Mouse (Mus musculus): ENCODE data around the gene Vangl2. TPM values are rescaled to one million over a fixed set of nuclear protein-coding genes. Genes with fewer than 3 reads are reported as not detected.

Gene Vangl2
- total RNA-seq (2014; fragmentation: Nextera tagmentation), result 1.6 and 1.9 TPM in 2 replicates
- 0.42 and 2.6 TPM in 2 replicates for total RNA-seq (2017)

DNA sequence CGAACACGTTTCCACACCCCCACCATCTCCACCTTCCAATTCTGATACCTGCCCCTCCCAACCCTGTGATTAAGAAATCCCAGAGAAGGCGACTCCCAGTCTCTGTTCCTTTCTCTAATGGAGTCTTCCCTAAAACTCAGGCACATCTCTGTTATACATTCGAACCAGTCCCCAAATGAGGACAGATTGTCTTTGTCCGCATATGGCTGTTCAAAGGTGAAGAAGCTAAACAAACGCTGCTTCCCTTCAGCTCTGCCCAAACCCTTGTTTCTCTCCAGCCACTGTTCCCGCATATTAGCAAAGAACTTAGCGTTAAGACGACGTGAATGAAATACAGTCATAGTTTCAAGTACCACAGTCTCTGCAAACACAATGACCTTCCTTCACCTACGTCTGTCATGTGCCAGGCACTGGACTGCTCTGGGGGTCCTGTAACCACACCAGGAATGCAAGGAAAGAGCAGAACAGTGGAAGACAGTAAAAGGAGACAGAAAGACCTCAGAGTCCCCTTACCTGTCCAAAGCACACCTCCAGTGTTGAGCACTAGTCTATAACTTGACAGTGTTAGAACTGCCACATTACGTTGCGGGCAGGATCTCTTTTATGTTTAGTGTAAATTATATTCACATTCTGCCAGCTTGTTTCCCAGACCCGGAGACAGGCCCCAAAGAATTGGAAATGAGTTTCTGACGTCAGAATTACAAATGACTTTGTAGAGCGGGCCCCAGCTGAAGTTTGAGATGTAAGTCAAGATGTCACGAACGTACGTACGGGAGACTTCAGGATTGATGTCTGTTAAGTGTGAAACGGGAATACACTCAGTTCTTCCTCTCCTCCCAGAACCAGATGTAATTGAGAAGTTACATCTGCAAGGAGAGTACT lies at the start of gene Vangl2:
Gene Vangl2, minus strand, starts transcription at position 51 of the 882 bp plus-strand sequence.
- no peak for ATAC-seq (replicated peaks; ENCODE audit: low FRiP score, low TSS enrichment, poor library complexity, severe bottlenecking)

DNA sequence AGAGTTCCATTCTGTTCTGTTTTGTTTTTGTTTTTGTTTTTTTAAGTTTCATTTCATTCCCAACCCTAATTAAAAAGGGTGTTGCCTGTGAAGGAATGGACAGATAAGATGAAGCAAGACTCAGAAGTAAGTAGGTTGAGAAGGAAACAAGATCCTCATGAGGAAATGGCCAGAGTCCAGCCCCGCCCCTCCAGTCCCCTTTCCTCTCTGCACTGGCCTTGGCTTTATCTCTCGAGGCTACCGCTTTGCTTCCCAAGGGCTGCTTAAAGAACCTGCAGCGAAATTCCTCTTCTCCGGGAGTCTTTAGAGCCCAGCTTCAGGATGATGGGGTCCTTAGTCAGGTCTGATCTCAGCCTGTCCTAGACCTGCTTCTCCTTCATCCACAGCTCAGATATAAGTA lies 49.7 kb upstream of the Vangl2 start:
- no peak for ATAC-seq (replicated peaks; ENCODE audit: low FRiP score, low TSS enrichment, poor library complexity, severe bottlenecking)

- no peak for ATAC-seq (replicated peaks; ENCODE audit: low FRiP score, low TSS enrichment, poor library complexity, severe bottlenecking)
Measured at GRCm38 (mm10) chr1:172072604-172073003, 44.4 kb upstream of the Vangl2 start.

DNA sequence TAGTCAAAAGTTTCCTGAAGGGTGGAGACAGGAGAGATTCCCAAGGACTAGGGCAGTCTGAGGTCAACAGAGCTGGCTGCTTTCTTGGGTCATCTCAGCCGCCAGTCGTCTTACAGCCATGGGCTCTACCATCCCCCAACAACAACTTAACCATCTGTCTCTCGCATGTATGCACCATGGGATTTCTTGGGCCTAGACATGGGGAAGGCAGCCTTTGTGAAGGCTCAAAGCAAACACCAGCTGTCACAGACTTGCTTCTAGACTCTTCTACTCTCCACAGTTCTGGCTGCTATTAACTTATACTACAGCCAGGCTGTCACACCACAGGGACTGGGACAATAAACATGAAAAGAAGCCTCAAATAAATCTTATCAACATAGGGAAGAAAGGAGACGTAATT lies 43.3 kb upstream of the Vangl2 start:
- no peak for ATAC-seq (replicated peaks; ENCODE audit: low FRiP score, low TSS enrichment, poor library complexity, severe bottlenecking)

- no peak for ATAC-seq (replicated peaks; ENCODE audit: low FRiP score, low TSS enrichment, poor library complexity, severe bottlenecking)
Measured at GRCm38 (mm10) chr1:172070227-172070626, 42.0 kb upstream of the Vangl2 start.

GRCm38 (mm10) chr1:172064613-172065141 lies 36.4 kb upstream of the Vangl2 start:
- ATAC-seq (replicated peaks; ENCODE audit: low FRiP score, low TSS enrichment, poor library complexity, severe bottlenecking), result no peak

- no peak for ATAC-seq (replicated peaks; ENCODE audit: low FRiP score, low TSS enrichment, poor library complexity, severe bottlenecking)
Measured at GRCm38 (mm10) chr1:172063291-172064023, 35.2 kb upstream of the Vangl2 start.

DNA sequence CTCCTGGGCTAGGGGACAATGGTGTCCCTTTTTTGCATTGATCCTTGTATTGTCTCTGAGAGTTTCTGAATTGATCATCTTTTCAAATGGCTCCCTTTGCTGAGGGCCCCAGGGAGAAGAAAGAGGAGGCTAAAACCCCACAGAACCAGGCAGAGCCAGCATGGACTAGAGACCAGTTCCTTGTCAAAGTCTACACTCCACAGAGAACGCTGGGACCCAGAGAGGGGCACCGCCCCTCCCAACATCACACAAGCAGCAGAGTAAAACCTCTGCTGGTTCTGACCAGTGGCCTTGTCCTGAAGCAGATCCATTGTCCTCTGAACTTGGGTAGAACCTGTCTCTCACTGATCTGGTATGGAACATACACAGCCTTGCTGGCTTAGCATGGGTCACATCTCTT lies 33.9 kb upstream of the Vangl2 start:
- no peak for ATAC-seq (replicated peaks; ENCODE audit: low FRiP score, low TSS enrichment, poor library complexity, severe bottlenecking)

- no peak for ATAC-seq (replicated peaks; ENCODE audit: low FRiP score, low TSS enrichment, poor library complexity, severe bottlenecking)
Measured at GRCm38 (mm10) chr1:172061217-172061616, 33.0 kb upstream of the Vangl2 start.

DNA sequence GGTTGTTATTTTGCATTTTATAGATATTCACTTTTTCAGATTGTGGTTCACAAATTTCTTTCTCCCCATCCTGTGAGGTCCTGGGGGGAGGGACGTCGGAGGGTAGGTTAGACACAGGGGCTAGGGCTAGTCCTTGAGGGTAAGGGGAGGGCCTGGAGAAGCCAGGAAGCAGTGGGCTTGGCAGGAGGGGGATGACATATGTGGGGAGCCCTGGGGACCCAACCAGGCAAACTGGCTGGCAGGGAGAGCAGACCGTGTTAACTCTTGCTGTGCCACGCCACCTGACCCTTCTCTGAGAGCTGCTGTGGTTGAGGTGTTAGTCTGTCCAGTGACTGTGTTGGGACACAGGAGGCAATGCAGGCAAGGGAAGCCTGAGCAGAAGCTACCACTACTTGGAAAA lies 32.4 kb upstream of the Vangl2 start:
- ATAC-seq (replicated peaks; ENCODE audit: low FRiP score, low TSS enrichment, poor library complexity, severe bottlenecking), result no peak

DNA sequence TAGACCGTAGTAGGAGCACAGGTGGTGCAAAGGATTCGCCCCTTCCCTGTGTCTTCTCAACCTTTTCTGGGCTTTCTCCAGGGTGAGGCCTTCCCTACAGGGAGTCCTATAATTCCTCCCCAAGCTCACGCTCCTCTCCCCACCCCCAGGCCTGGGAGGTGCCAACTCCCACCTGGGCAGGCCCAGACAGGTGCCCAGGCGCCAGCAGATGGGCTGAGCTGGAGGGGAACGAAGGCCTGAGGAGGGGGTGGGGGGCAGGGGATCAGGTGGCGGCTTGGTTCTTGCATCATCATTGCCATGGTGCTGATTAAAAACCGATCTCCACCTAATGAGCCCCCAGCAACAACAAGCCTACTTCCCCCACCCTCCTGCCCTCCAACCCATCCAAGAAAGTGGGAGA lies 30.6 kb upstream of the Vangl2 start:
- no peak for ATAC-seq (replicated peaks; ENCODE audit: low FRiP score, low TSS enrichment, poor library complexity, severe bottlenecking)

DNA sequence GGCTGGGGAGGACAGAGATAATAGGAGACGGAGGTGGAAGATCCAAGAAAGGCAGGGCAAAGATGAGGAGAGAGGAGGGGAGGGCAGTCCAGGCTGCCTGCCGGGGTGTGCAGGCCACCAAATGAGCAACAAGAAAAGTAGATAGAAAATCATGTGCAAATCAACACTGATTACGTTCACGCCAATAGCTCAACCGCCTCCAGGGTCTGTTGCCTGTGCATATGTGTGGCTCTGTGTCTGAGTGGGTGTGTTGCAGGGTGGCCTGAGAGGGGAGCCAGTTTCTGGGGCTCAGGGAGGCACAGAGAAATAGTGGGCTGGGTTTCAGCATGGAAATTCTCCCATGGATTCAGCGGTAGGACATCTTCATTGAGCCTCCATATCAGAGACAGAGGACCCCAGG lies 30.1 kb upstream of the Vangl2 start:
- no peak for ATAC-seq (replicated peaks; ENCODE audit: low FRiP score, low TSS enrichment, poor library complexity, severe bottlenecking)

GRCm38 (mm10) chr1:172057491-172057921 lies 29.3 kb upstream of the Vangl2 start, which contains the start of gene Nhlh1:
Nhlh1 (minus strand) TSS chr1:172057573.
- ATAC-seq (replicated peaks; ENCODE audit: low FRiP score, low TSS enrichment, poor library complexity, severe bottlenecking), result no peak

GRCm38 (mm10) chr1:172056251-172056650 lies 28.0 kb upstream of the Vangl2 start:
- no peak for ATAC-seq (replicated peaks; ENCODE audit: low FRiP score, low TSS enrichment, poor library complexity, severe bottlenecking)

DNA sequence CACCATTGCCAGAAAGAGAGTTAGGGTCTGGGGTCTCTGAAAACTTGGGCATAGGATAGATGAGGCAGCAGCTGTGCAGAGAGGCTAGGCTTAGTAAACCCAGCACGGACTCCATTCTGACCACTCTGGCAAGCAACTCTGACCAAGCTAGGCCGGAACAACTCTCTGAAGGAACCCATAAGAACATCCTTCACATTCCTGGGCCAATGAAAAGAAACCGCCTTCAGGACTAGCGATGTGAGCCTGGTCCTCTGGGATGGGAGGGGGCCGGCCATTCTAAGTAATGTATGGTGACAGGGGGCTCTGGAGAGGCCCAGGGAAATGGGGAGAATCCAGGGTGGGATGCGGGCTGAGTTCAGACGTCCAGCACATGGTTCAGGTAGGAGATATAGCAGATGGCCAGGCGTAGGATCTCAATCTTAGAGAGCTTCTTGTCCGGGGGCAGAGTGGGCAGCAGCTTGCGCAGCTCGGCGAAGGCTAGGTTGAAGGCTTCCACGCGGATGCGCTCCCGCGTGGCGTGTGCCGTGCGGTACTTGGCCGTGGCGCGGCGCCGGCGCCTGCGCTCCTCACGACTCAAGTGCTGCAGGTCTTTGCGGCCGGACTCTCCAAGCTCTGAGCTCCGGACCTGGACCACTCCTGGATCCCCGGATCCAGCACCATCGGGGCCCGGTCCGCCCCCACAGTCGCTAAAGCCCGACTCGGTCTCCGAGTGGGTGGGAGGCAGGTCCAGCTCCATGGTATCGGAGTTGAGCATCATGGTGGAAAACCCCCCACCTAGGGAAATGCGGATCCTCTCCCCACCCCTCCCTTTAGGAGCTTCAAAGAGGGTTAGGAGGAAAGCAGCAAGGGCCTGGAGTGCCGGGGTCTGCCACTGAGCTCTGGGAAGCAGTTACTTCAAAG lies 25.5 kb upstream of the Vangl2 start:
- ATAC-seq (replicated peaks; ENCODE audit: low FRiP score, low TSS enrichment, poor library complexity, severe bottlenecking), result no peak; the same call in 1 of the 2 replicates

DNA sequence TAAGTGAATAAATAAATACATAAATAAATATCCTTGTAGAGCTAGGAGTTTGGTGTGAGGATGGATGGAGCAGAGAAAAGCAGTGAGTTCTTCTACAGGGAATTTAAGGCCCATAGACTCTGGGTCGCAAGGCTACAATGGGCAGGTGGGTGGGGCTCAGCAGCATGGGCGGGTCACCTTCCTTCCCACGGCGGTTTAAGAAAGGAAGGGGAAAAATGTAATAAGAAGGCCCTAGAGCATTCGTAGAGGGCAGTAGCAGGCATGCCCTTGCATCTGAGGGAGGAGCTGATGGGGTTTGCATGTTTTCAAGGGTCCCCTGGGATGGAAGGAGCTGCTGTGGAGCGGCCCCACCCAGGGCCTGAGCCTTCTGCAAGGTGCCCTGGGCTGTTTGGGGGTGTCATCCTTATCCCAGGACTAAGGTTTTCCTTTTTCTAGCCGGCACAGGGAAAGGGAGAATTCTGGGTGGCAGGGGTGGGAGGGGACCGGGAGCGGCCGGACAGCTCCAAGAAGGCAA lies 24.6 kb upstream of the Vangl2 start:
- ATAC-seq (replicated peaks; ENCODE audit: low FRiP score, low TSS enrichment, poor library complexity, severe bottlenecking), result no peak

DNA sequence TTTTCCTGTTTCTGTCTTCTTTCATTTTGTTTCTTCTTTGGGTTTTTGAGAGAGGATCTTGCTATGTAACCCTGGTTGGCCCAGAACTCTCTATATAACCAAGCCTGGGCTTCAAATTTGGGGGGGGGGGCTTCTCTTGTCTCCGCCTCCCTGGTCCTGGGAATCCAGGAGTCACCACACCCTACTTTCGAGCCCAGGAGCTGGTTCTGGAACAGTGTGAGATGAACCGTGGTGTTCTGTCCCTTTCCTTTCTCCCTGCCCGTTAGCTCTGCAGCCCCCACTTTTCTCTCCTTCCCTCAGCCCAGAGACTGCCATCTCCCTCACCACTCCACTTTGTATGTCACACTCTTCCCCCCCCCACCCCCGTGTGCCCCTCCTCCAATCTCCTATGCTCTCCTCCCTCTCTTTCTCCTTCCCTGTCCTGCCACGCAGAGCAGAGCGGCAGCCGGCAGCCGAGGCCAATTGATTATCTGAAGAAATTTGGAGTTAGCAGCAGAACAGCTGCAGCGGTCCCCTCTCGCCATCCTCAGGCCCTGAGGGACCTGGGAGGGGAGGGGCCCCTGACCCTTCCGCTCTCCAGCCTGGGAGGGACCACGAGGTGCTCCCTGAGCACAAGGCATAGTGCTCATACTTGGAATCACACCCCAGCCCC lies 21.0 kb upstream of the Vangl2 start:
- no peak for ATAC-seq (replicated peaks; ENCODE audit: low FRiP score, low TSS enrichment, poor library complexity, severe bottlenecking)

- ATAC-seq (replicated peaks; ENCODE audit: low FRiP score, low TSS enrichment, poor library complexity, severe bottlenecking), result no peak
Measured at GRCm38 (mm10) chr1:172048241-172048734, 20.0 kb upstream of the Vangl2 start.
